Comparison of ENCODE assay signal across 1 mouse cellular context in the genomic region with DNA sequence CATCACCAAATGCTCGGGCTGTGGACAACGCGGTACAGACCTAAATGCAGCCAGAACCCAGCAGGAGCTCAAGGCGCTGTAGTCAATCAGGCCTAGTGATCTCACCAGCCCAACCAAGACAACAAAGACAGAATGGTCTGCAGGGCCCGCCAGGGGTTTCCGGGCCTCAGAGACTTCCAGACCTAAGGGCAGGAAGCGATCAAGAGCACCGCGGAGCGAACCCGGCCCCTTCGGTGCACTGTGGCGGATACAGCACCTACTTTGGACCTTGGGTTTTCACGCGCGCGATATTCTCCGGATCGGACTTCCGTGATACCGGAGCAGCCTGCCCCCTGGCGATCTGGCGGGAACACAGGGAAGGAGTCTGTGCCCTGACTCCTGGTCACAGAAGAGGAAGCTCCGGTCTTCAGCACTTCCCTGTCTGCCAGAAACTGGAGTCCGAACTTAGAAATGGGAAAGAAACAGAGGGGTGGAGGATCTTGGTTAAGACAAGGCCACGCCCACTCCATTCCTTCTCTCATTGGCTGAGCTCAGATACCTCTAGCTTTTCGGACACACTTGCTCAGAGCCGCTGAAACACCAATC.
TF ChIP-seq lines count a peak whose summit lies in the region.

TSS of gene Accs (minus strand) at position 439 of the 585 bp plus-strand sequence.

TF ChIP-seq in MEL, 35 proteins besides CTCF, POLR2A, EP300 and RAD21 (continued from another document):
- no peak; the same call in 1 of the 2 replicates for TF ChIP-seq HCFC1 (IDR thresholded peaks at IDR 0.05; ENCODE audit: low read depth, low read length)
- no peak for TF ChIP-seq ETS1 (IDR thresholded peaks at IDR 0.05; ENCODE audit: low read depth, low read length)
- TF ChIP-seq ELF1 (IDR thresholded peaks at IDR 0.05; ENCODE audit: low read depth, low read length): peak; percentile 78
- TF ChIP-seq MAFK (IDR thresholded peaks at IDR 0.05; ENCODE audit: borderline replicate concordance, low read depth, low read length): no peak
- TF ChIP-seq ZMIZ1 (IDR thresholded peaks at IDR 0.05; ENCODE audit: low read depth, low read length): no peak
- no peak; the same call in 1 of the 2 replicates for TF ChIP-seq SIN3A (IDR thresholded peaks at IDR 0.05; ENCODE audit: low read length)
- TF ChIP-seq TBP (IDR thresholded peaks at IDR 0.05; ENCODE audit: low read depth, low read length): no peak
- TF ChIP-seq NELFE (IDR thresholded peaks at IDR 0.05; ENCODE audit: low read depth, low read length): peak; percentile 30; the same call in 1 of the 2 replicates
- TF ChIP-seq CHD2 (IDR thresholded peaks at IDR 0.05; ENCODE audit: low read length): no peak
- TF ChIP-seq MAZ (IDR thresholded peaks at IDR 0.05; ENCODE audit: low read depth, low read length): no peak; the same call in 1 of the 2 replicates
- no peak for TF ChIP-seq TAL1 (IDR thresholded peaks at IDR 0.05; ENCODE audit: low read length)
- TF ChIP-seq POLR2AphosphoS2 (IDR thresholded peaks at IDR 0.05; ENCODE audit: low read length): no peak
- TF ChIP-seq ZNF384 (IDR thresholded peaks at IDR 0.05; ENCODE audit: low read depth, low read length): no peak
- TF ChIP-seq TCF12 (IDR thresholded peaks at IDR 0.05; ENCODE audit: low read depth, low read length): no peak
- no peak for TF ChIP-seq E2F4 (IDR thresholded peaks at IDR 0.05; ENCODE audit: borderline replicate concordance, low read depth, low read length)
- no peak for TF ChIP-seq MYC (IDR thresholded peaks at IDR 0.05; ENCODE audit: low read depth, low read length)
- TF ChIP-seq MXI1 (IDR thresholded peaks at IDR 0.05; ENCODE audit: low read depth, low read length): no peak
